Mouse (Mus musculus) NIH3T3 (cell line): ENCODE data around the gene Hs3st5.
"Not testable (repeated sequence)": the region's sequence is repeated elsewhere in the genome, so short reads cannot be mapped to it uniquely, and the experiment has no call there.

Experiments
- DNase-seq: peaks from one replicate; pipeline ENCODE4 v3.0.0-alpha.2; 2012; ENCODE audit warnings: low read depth

Hs3st5 gene

GRCm38 (mm10) chr10:36557673-36558072 lies 51.1 kb downstream of the Hs3st5 start:
- DNase-seq: no peak

GRCm38 (mm10) chr10:36558736-36559135 lies 52.1 kb downstream of the Hs3st5 start:
- no peak for DNase-seq

- no peak for DNase-seq
Observed at GRCm38 (mm10) chr10:36567258-36567657, 60.6 kb downstream of the Hs3st5 start.

- no peak for DNase-seq
Observed at GRCm38 (mm10) chr10:36572540-36572939, 65.9 kb downstream of the Hs3st5 start.

- DNase-seq: no peak
Observed at GRCm38 (mm10) chr10:36578375-36579145, 71.9 kb downstream of the Hs3st5 start.

- no peak for DNase-seq
Observed at GRCm38 (mm10) chr10:36610400-36610799, 103.8 kb downstream of the Hs3st5 start.

GRCm38 (mm10) chr10:36611415-36611814 lies 104.8 kb downstream of the Hs3st5 start:
- not testable (repeated sequence) for DNase-seq

GRCm38 (mm10) chr10:36623037-36623436 lies 116.4 kb downstream of the Hs3st5 start:
- no peak for DNase-seq

GRCm38 (mm10) chr10:36627952-36628351 lies 121.3 kb downstream of the Hs3st5 start:
- DNase-seq: no peak

- no peak for DNase-seq
Observed at GRCm38 (mm10) chr10:36631746-36632145, 125.1 kb downstream of the Hs3st5 start.

GRCm38 (mm10) chr10:36650653-36651052 lies 144.0 kb downstream of the Hs3st5 start:
- DNase-seq: no peak

GRCm38 (mm10) chr10:36713974-36714373 lies 207.4 kb downstream of the Hs3st5 start:
- no peak for DNase-seq

GRCm38 (mm10) chr10:36726239-36726638 lies 219.6 kb downstream of the Hs3st5 start:
- no peak for DNase-seq

- no peak for DNase-seq
Observed at GRCm38 (mm10) chr10:36729361-36730098, 222.9 kb downstream of the Hs3st5 start.

- no peak for DNase-seq
Observed at GRCm38 (mm10) chr10:36739375-36739774, 232.8 kb downstream of the Hs3st5 start.

- DNase-seq: no peak
Observed at GRCm38 (mm10) chr10:36750021-36750420, 243.4 kb downstream of the Hs3st5 start.

- DNase-seq: no peak
Observed at GRCm38 (mm10) chr10:36754471-36754870, 247.9 kb downstream of the Hs3st5 start.

- no peak for DNase-seq
Observed at GRCm38 (mm10) chr10:36773595-36773994, 267.0 kb downstream of the Hs3st5 start.

GRCm38 (mm10) chr10:36774898-36775297 lies 268.3 kb downstream of the Hs3st5 start:
- no peak for DNase-seq

GRCm38 (mm10) chr10:36781641-36782040 lies 275.0 kb downstream of the Hs3st5 start:
- DNase-seq: no peak

GRCm38 (mm10) chr10:36786970-36787369 lies 280.4 kb downstream of the Hs3st5 start:
- DNase-seq: no peak

GRCm38 (mm10) chr10:36791771-36792170 lies 285.2 kb downstream of the Hs3st5 start:
- peak; percentile 39 for DNase-seq

- no peak for DNase-seq
Observed at GRCm38 (mm10) chr10:36795311-36795710, 288.7 kb downstream of the Hs3st5 start.
